Mouse (Mus musculus): ENCODE measurements around the gene Senp7.

- TF ChIP-seq CTCF (IDR thresholded peaks at IDR 0.05; ENCODE audit: borderline replicate concordance, insufficient read depth, low read length), result no peak
- TF ChIP-seq POLR2A (IDR thresholded peaks at IDR 0.05; ENCODE audit: low read depth, low read length), result no peak
Observed at GRCm38 (mm10) chr16:56134149-56134548, 86.0 kb downstream of the Senp7 start.
